Mouse (Mus musculus) midbrain, postnatal 0 days (tissue): ENCODE data around the gene 4931422A03Rik. TPM values are rescaled to one million over a fixed set of nuclear protein-coding genes. Genes with fewer than 3 reads are reported as not detected.
A peak's percentile ranks its signal among the peaks of the same experiment; 100 is the strongest.

Experiments
- ATAC-seq: fragments of 200-750 bp; cut with Nextera tagmentation; 2 replicates; pipeline ENCODE4 v1.8.0; 2017; ENCODE audit warnings: moderate number of reproducible peaks, mild to moderate bottlenecking, moderate TSS enrichment, moderate library complexity; ENCODE audit not compliant: low FRiP score
- DNase-seq: peaks from one replicate; pipeline ENCODE4 v3.0.0-alpha.2; 2015; ENCODE audit warnings: low spot score
- H3K27ac ChIP-seq: fragments of 300-500 bp; sonication (generic); 2 replicates; pipeline ENCODE4 v1.5.1; 2014; ENCODE audit warnings: low read depth, mild to moderate bottlenecking, low read length, mixed read lengths
- H3K27me3 ChIP-seq: fragments of 300-500 bp; sonication (generic); 2 replicates; pipeline ENCODE4 v1.6.1; 2014; ENCODE audit warnings: low read length, control low read depth, mixed read lengths; ENCODE audit not compliant: insufficient read depth
- H3K36me3 ChIP-seq: fragments of 300-500 bp; sonication (generic); 2 replicates; pipeline ENCODE4 v1.6.1; 2014; ENCODE audit warnings: low read length, control low read depth, mixed read lengths; ENCODE audit not compliant: insufficient read depth
- H3K4me1 ChIP-seq: fragments of 300-500 bp; sonication (generic); 2 replicates; pipeline ENCODE4 v1.6.1; 2014; ENCODE audit warnings: mild to moderate bottlenecking, control low read depth, antibody characterized with exemption, low read length, mixed read lengths; ENCODE audit not compliant: insufficient read depth
- H3K4me2 ChIP-seq: fragments of 300-500 bp; sonication (generic); 2 replicates; pipeline ENCODE4 v1.6.1; 2014; ENCODE audit warnings: low read depth, mild to moderate bottlenecking, low read length, mixed read lengths; ENCODE audit not compliant: poor library complexity, severe bottlenecking
- H3K4me3 ChIP-seq: fragments of 300-500 bp; sonication (generic); 2 replicates; pipeline ENCODE4 v1.5.1; 2014; ENCODE audit warnings: low read depth, mild to moderate bottlenecking, low read length, moderate library complexity
- H3K9ac ChIP-seq: fragments of 300-500 bp; sonication (generic); replicated peaks from 2 replicates; pipeline ENCODE4 v1.6.1; 2014; ENCODE audit warnings: mild to moderate bottlenecking, low read length, moderate library complexity, mixed read lengths; ENCODE audit not compliant: poor library complexity, severe bottlenecking
- H3K9me3 ChIP-seq: fragments of 300-500 bp; sonication (generic); 2 replicates; pipeline ENCODE4 v1.6.1; 2016; ENCODE audit warnings: low read length, control low read depth
- CTCF ChIP-seq: IDR thresholded peaks from 2 replicates; pipeline ENCODE4 v1.5.1; 2016; ENCODE audit warnings: antibody characterized with exemption, mild to moderate bottlenecking
- whole genome bisulfite sequencing: fragments of 180-500 bp; shearing (Covaris S2); extraction: QIAGEN DNeasy Blood & Tissue Kit; methylation state at CpG from one replicate; pipeline ENCODE4 v1.1.7; 2014; 5-methylcytosine and 5-hydroxymethylcytosine counted together
- polyA plus RNA-seq: library from polyadenylated mRNA; unstranded; fragments of >200 nt; fragmentation: Nextera tagmentation; extraction: Ambion mirVana; gene quantifications from 2 replicates; pipeline ENCODE4 v1.2.1, GENCODE M21; 2015
- total RNA-seq: library from RNA; depleted of rRNA; stranded (reverse); fragments of >200 nt; gene quantifications from 2 replicates; pipeline ENCODE4 v1.2.3, GENCODE M21; 2014

4931422A03Rik gene
- total and polyA plus RNA-seq, 2 experiments from 2014 or later, result 2.8 TPM; not detected in 1

DNA sequence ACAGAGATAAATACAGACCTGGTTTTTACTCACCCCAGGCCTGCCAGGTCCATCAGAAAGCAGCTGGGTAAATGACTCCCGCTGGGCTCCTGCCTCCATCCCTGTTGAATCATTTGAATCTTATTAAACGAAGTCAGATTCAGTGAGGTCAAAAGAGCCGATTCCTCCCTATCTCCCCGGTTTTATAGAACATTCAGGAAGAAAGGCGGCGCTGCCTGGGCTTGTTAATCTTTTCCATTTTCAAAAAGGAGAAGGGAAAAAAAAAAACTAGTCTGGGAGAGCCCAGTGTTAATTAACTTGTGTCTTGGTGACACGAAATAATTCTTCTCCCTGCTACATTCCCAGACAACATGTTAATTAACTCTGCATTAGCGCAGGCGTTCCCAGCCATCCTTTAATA is 50.4 kb downstream of the 4931422A03Rik start:
- Histone ChIP-seq H3K36me3 (no peaks in the 10 kb centered on the region), H3K4me2 (no peak overlapping the region), H3K27me3 (no peaks in the 10 kb centered on the region), H3K9ac (no peak overlapping the region), H3K27ac (no peak overlapping the region), H3K4me1 (no peaks in the 10 kb centered on the region), H3K9me3 (no peaks in the 10 kb centered on the region), H3K4me3 (no peak overlapping the region)
- DNase-seq (no peak), ATAC-seq (no peak)
- peak; percentile 27 for TF ChIP-seq CTCF
- 10% methylated on average over 9 of the region's 9 CpGs for WGBS

GRCm38 (mm10) chr2:103977216-103977615 is 50.9 kb downstream of the 4931422A03Rik start:
- ATAC-seq (no peak), DNase-seq (no peak)
- H3K27me3 ChIP-seq, result no peaks in the 10 kb centered on the region
- no peak overlapping the region for H3K4me2 ChIP-seq
- no peaks in the 10 kb centered on the region for H3K4me1 ChIP-seq
- no peak overlapping the region for H3K4me3 ChIP-seq
- peak; percentile 18; the same call in 1 of the 2 replicates for TF ChIP-seq CTCF
- no peak overlapping the region for H3K9ac ChIP-seq
- 38% methylated on average over 8 of the region's 8 CpGs for WGBS
- H3K27ac ChIP-seq, result no peak overlapping the region
- no peaks in the 10 kb centered on the region for H3K36me3 ChIP-seq
- H3K9me3 ChIP-seq, result no peaks in the 10 kb centered on the region

GRCm38 (mm10) chr2:103975904-103976303 is 52.3 kb downstream of the 4931422A03Rik start:
- H3K27me3 ChIP-seq, result no peaks in the 10 kb centered on the region
- H3K36me3 ChIP-seq, result no peaks in the 10 kb centered on the region
- DNase-seq (no peak), ATAC-seq (no peak)
- no peak overlapping the region for H3K27ac ChIP-seq
- TF ChIP-seq CTCF, result no peak
- H3K4me1 ChIP-seq, result no peaks in the 10 kb centered on the region
- H3K4me2 ChIP-seq, result no peak overlapping the region
- H3K9me3 ChIP-seq, result no peaks in the 10 kb centered on the region
- no peak overlapping the region for H3K4me3 ChIP-seq
- H3K9ac ChIP-seq, result no peak overlapping the region
- WGBS, result 83% methylated on average over 7 of the region's 7 CpGs

GRCm38 (mm10) chr2:103971838-103972237 is 56.3 kb downstream of the 4931422A03Rik start:
- ATAC-seq (no peak), DNase-seq (no peak)
- WGBS, result 24% methylated on average over 3 of the region's 3 CpGs
- Histone ChIP-seq H3K4me3 (peak overlapping the region; percentile 91; the same call in 1 of the 2 replicates), H3K9ac (no peak overlapping the region), H3K27ac (no peak overlapping the region), H3K27me3 (no peaks in the 10 kb centered on the region), H3K4me1 (no peaks in the 10 kb centered on the region), H3K4me2 (peak overlapping the region; percentile 92), H3K36me3 (no peaks in the 10 kb centered on the region), H3K9me3 (no peaks in the 10 kb centered on the region)
- TF ChIP-seq CTCF, result no peak

- no peak for ATAC-seq
- no peak for DNase-seq
- no peaks in the 10 kb centered on the region for H3K36me3 ChIP-seq
- H3K27ac ChIP-seq, result peak overlapping the region; percentile 75; the same call in 1 of the 2 replicates
- H3K4me2 ChIP-seq, result peak overlapping the region; percentile 92
- no peaks in the 10 kb centered on the region for H3K27me3 ChIP-seq
- peak overlapping the region; percentile 91 for H3K4me3 ChIP-seq
- no peaks in the 10 kb centered on the region for H3K4me1 ChIP-seq
- peak overlapping the region; percentile 84 for H3K9ac ChIP-seq
- TF ChIP-seq CTCF, result no peak
- no peaks in the 10 kb centered on the region for H3K9me3 ChIP-seq
- WGBS, result under 1% methylated on average over 31 of the region's 32 CpGs
These were observed 57.1 kb downstream of the 4931422A03Rik start for GRCm38 (mm10) chr2:103970791-103971649.
